Mouse (Mus musculus) layer of hippocampus, adult 9-11 months (tissue): ENCODE results near the gene Luc7l3.

Experiments
- DNase-seq: peaks from one replicate; pipeline ENCODE4 v3.0.0; 2022

Gene Luc7l3

GRCm38 (mm10) chr11:94336551-94336950 is 14.8 kb upstream of the Luc7l3 start:
- no peak for DNase-seq

DNA sequence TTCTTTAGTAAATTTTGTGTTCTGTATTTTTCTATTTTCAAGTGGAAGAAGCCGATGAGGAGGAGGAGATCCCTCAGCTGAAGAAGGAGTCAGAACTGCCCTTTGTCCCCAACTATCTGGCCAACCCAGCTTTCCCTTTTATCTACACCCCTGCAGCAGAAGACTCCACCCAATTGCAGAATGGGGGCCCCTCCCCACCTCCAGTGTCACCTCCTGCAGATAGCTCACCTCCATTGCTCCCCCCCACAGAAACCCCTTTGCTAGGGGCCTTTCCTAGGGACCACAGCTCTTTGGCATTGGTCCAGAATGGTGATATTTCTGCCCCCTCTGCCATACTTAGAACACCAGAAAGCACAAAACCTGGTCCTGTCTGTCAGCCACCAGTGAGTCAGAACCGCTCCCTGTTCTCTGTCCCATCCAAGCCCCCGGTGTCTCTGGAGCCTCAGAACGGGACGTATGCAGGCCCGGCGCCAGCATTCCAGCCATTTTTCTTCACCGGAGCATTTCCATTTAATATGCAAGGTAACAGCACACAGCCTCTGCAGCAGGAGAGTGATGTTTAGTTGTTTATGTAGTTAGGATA is 12.7 kb upstream of the Luc7l3 start:
- no peak for DNase-seq

DNA sequence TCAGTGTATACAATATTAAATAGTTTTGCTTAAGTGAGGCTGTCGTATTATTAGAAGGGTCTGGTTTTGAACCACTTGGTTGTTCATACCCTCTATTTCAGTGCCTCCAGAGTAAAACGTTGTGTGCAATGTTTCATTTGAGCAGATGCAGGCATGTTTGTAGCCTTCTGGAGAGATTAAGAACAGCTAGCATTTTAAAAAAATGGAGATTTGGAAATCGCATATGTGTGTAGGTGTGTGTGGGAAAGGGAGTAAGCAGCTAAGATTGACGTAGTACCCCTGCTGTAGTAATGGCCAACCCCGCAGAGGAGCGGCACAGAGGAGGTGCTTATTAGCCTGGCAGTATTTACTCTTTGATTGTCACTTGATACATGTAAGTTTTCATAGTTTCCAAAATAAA is 10.9 kb upstream of the Luc7l3 start:
- DNase-seq, result peak; percentile 61

GRCm38 (mm10) chr11:94330211-94330610 is 8.4 kb upstream of the Luc7l3 start:
- DNase-seq, result no peak

DNA sequence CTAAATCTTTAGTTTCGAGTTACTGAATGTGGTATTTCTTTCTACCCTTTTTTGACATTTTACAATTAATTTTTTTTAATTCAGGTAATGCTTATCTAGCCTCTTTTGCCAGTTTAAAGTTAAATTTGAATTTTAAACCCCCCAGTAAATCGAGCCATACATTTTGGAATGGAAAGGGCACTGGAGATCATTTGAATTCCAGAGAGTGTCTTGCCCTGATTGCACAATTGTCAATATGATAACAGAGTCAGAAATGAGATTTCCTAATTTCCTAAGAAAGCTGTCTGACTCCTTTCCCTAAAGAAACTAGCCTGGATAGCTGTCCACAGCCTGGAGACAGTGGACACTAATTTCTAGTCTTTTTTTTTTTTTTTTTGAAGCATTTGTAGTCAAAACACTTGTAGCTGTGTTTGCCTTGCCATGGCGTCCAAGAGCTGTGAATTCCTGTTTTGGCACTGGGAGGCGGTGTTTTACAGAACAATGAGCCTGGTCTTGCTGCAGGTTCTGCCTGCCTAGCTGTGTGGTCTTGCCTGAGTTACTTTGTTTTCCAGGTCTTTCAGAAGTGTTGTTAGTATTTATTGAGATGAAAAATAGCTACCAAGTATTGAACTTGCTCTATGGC is 7.6 kb upstream of the Luc7l3 start:
- peak; percentile 82 for DNase-seq

DNA sequence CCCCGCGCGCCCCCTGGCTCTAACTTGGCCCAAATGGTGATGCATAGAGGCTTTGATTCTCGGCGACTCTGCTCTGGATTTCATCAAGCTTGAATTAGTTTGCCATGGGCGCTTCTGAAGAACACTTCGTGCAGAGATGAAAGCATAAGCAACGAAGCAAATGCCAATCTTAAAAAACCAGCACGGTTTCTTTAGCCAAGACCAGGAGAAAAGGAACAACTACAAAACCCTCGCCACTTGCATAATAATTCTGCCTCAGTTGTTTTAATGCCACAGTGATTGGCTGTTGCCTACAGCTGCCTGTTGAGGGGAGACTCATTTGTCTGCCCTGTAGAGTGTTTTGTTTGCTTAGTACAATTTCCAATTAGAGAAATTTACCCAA is 6.8 kb upstream of the Luc7l3 start:
- DNase-seq, result peak; percentile 43

DNA sequence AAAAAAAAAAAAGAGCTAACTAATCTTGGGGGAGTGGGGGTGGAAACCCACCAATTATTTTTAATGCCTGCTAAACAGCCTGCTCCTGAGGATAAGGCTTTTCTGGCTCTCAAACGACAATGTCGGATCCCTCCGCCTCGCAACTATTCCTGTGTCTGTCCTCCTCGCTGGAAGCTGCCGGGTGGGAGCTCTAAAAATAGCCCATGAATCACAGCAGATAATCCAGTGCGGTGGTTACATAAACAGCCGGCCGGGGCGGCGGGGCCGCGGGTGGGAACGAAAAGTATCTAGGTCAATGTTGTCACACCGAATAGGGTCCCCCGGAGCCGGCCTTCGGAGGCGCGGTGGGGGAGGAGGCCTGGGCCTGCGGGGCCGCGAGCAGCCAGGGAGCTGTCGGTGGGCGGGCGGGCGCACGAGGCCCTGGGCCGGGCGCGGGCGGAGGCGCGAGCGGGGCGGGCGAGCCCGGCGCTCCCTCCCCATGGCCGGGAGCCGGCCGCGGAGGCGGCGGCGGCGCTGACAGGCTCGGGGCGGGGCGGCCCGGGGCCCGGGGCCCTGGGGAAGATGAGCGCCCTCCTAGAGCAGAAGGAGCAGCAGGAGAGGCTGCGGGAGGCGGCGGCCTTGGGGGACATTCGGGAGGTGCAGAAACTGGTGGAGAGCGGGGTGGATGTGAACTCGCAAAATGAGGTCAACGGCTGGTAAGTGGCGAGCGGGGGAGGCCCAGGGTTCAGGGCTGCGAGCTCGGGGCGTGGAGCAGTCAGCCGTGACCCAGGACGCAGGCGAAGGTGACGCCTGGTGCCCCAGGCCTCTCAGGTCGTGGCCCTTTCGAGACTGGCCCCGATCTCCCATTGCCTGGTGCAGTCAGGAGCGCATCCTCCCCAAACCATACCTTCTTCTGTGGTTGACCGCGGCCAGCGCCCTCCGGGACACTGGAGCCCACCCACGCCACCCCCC is 6.2 kb upstream of the Luc7l3 start, which contains the start of gene Ankrd40:
TSS of gene Ankrd40 (plus strand) at position 309 of the 951 bp plus-strand sequence.
- peak; percentile 98 for DNase-seq

- peak; percentile 49 for DNase-seq
Observed at GRCm38 (mm10) chr11:94326961-94327411, 5.2 kb upstream of the Luc7l3 start.

DNA sequence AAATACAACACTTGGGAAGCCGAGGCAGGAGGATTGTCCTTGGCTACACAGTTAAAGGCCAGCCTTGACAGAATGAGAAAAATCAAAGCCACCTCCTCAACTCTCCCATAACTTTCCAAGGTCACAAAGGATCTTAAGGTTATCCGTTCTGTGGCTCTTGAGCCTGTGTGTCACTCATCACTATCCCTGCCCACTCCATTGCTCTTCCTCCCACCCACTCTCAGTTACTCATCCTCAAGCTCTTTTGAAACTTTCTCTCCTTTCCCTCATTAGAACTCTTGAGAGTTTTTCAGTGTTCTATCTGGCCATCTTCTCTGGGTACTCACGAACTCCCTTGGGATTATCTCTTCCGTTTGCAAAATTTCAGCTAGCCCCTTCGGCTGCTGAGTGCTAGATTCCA is 2.8 kb upstream of the Luc7l3 start:
- DNase-seq, result no peak

DNA sequence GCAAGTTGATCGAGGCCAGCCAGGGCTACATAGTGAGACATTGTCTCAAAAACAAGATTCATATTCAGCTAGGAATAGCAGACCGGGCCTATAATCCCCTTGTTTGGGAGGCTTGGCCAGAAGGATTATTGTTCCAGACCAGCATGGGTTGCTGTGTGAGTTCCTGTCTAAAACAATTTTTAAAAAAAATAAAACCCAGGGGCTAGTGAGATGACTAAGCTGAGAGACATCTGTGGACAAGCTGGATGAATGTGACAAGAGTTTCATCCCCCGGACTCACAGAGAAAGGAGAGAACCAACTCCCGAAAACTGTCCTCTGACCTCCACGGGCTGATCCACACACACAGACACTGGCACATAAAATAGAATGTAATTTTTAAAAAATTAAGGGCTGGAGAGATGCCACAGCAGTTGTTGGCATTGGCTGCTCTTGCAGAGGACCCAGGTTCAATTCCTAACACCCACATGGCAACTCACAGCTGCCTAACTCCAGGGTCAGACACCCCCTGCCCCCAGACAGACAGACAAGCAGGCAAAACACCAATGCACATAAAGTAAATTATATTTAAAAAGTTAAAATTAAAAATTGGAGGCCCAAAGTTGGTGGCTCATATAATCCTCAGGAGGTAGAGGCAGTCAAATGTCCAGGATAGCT is 1.6 kb upstream of the Luc7l3 start:
- no peak for DNase-seq

DNA sequence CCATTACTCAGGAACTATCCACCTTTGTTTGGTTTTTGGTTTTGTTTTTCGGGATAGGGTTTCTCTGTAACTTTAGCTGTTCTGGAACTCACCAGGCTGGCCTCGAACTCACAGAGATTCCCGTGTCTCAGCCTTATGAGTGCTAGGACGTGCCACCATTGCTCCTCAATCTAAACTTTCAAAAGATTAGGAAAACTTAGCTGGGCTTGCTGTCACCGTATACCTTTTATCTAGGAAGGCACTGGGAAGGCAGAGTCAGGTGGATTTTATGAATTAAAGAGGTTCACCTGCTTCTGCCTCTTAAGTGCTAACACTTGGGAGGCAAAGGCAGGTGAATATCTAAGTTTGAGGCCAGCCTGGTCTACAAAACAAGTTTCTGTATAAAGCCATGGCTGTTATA is 848 bp upstream of the Luc7l3 start:
- DNase-seq, result no peak

GRCm38 (mm10) chr11:94320969-94321930 is 538 bp downstream of the Luc7l3 start:
- DNase-seq, result no peak

GRCm38 (mm10) chr11:94318056-94318455 is 3.7 kb downstream of the Luc7l3 start:
- DNase-seq, result no peak

DNA sequence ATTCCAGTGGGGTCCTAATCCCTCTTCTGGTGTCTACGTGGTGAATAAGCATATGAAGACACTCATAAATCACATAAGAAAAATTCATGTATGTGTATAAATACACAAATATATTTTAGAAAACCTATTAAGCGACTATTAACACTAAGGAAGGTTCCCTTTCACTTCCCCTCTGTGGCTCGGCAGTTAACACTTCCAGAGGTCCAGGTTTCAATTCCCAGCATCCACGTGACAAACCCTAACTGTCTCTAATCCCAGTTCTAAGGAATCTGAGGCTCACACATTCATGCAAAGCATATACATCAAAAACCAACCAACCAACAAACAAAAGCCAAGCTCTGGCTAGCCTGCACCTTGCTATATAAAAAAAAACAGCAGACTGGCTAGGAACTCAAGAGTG is 4.3 kb downstream of the Luc7l3 start:
- DNase-seq, result no peak

- DNase-seq, result no peak
Observed at GRCm38 (mm10) chr11:94317014-94317413, 4.8 kb downstream of the Luc7l3 start.

DNA sequence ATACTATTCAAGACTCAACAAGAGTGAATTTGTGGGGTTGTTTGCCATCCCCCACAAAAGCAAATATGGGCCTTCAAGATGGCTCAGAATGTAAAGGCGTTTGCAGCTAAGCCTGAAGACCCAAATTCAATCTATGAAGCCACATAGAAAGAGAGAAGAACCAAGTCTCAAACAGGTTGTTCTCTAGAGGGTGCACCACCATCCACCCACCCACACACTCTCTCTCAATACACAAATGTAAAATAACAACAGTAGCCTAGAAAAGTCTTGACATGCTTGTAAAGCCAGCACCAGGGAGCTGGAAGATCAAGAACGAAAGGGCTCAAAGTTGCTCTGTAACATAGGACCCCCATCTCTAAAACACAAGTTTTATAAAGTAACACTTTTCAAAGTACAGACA is 5.3 kb downstream of the Luc7l3 start:
- DNase-seq, result no peak

DNA sequence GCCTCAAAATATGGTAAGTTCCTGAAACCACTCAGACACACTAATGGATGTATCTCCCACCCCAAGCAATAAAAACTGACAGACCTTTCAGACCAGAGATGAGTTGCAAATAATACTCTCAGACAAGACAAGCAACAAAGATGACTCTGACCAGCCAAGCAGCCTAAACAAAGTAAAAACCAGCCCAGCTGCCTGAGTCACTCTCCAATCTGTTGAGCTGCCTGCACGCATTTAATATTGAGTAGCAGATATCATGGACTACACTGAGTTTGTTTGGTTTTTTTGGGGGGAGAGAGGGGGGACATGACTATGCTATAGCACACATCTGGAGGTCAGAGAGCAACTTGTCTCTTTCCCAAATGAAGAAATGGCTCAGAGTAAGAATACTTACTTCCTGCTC is 6.5 kb downstream of the Luc7l3 start:
- no peak for DNase-seq

- DNase-seq, result no peak
Observed at GRCm38 (mm10) chr11:94314098-94314652, 7.6 kb downstream of the Luc7l3 start.

DNA sequence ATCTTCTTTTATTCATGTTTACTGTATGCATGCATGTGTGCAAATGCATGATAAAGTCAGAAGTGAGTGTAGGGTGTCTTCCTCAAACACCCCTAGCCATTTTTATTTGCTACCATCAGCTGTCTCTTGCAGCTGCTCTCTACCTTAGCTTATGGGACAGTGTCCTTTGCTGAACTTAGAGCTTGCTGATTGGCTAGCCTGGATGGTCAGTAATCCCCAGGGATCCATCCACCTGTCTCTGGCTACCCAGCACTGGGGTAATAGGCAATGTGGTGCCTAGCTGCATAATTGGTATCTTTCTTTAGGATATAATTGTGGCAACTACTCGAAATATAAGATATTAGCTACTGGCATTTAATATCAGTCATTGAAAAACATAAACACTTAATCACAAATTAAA is 9.1 kb downstream of the Luc7l3 start:
- DNase-seq, result no peak

- no peak for DNase-seq
Observed at GRCm38 (mm10) chr11:94294996-94295845, 26.6 kb downstream of the Luc7l3 start.
